Mouse (Mus musculus) spleen, postnatal 4 days (tissue): ENCODE results near the gene Chrng.
A peak's percentile ranks its signal among the peaks of the same experiment; 100 is the strongest.

ENCODE experiments used
- DNase-seq, 2 experiments: peaks; one replicate each; pipeline ENCODE4 v3.0.0; 2022; ENCODE audit warnings: low spot score in 2 of 2

The Chrng gene

DNA sequence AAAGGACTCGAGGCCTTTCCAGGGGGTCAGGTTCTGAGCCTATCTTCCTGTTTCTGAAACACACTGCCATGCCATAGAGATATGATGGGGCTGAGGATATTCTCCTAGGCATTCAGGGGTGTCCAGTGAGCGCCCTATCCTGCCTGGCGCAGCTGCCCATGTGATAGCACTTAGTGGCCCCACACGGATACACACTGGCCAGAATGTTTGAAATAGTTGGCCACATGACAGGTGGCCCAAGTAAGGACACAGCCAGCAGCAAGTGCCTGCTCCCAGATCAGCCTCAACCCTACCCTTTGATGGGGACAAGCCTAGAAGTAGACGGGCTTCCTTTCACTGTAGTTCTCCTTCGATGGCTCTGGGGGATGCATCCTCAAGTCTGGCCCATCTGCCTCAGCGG lies at the start of gene Chrng:
Gene Chrng (plus strand): TSS at position 193 of the 400 bp plus-strand sequence.
- no peak for DNase-seq

- DNase-seq: no peak
Measured at GRCm38 (mm10) chr1:87155531-87156198, 48.8 kb upstream of the Chrng start.

GRCm38 (mm10) chr1:87156199-87156587 lies 48.3 kb upstream of the Chrng start, which contains the start of gene Ecel1:
Gene Ecel1, minus strand, starts transcription at chr1:87156521.
- no peak for DNase-seq

DNA sequence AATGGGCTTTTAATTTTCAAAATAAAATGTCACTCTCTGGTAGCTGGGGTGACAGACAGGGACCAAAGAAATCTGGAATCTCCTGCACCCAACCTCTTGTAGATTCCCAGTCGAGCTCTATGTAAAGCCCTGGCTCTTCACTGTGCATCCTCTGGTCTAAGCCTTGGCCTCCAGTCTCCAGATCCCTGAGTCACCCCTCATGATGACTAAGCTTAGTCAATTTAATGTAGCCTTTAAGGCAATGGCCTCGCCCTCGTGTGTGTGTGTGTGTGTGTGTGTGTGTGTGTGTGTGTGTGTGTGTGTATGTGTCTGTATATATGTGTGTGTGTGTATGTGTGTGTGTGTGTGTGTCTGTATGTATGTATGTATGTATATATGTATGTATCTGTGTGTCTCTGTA lies 45.1 kb upstream of the Chrng start:
- DNase-seq: no peak

DNA sequence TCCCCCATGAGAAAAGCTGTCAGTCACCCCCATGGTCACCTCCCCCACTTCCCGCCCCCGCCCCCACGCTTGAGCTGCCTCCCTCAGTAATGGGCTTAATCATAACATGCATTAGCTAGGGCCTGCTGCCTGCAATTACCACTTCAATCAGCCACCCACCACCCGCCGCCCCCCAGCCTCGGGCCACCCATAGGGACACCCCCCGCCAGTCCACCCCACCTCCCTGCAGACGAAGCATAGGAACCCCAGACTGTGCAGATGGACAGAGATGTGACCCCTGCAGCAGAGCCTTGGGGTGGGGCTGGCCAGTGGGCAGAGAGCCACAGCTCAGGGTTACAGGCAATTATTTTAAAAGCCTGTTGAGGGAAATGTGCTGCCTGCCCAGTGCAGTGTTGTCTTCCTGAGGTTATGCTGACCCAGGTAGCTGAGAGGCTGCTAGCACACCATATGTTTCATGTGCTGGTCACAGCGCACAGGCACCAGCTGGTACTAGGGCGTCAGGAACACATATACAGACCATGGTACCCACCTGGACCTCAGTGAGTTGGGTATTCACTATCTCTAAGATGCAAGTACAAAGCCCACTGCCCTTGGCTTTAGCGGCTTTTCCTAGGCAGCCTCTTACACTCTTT lies 40.2 kb upstream of the Chrng start:
- DNase-seq: no peak

DNA sequence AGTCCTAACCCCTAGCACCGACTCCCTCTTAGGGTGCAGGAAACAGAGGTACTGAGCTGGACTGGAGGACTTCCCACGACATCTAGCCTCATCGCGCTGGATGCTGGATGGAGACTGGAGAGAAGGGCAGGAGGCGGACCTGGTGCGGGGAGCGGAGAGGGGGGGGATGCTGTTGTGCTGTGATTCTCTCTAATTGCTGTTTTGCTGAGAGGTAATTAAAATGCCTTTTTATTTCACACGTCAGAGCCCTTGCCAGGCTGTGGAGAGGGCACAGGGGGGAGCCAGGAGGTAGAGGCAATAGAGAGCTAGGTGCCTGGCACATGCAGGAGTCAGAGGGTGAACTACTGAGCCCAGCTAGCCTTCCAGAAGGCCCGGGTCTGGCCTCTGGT lies 39.7 kb upstream of the Chrng start:
- DNase-seq: no peak

GRCm38 (mm10) chr1:87170458-87170857 lies 34.0 kb upstream of the Chrng start:
- no peak for DNase-seq

DNA sequence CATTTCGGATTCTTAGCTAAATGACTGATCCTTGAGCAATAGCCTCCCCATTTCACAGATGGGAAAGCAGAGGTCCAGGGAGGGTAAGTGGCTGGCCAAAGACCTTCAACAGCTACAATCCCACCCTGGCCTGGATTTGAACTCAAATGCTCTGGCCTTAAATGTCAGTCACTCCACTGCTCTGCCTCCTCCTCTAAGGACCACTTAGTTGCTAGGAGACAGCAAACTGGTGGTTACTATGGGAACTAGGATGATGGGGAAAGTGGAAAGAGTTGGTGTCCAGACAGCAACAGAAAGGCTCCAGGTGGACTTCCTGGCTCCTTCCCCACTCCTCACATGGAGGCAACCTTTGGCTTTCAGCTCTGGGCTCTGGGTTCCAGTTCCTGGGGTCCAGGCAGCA lies 33.1 kb upstream of the Chrng start:
- no peak for DNase-seq

- DNase-seq: no peak
Measured at GRCm38 (mm10) chr1:87172316-87172715, 32.1 kb upstream of the Chrng start.

- peak; percentile 49 to 79 for DNase-seq
Measured at GRCm38 (mm10) chr1:87174006-87174955, 30.2 kb upstream of the Chrng start.

DNA sequence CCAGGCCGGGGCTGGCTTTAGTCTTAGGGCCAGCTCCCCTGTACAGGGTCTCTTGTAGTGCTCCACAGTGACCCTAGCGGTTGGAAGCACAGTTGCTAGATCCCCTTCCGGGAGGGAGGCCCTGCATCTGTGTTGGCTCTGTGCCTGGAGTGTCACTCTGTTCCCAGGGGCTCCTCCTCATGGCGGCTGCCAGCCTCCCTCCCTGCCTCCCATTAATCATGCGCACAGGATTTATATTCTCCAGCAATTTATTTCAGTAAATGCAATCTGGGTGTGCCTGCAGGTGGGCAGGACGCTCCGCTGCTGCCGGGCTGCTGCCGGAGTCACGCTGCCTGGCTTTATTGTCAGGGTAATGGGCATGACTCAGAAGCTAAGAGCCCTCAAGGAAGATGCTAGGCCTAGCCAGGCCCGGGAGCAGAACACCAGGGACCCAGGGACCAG lies 28.6 kb upstream of the Chrng start:
- no peak for DNase-seq

- no peak for DNase-seq
Measured at GRCm38 (mm10) chr1:87180896-87181295, 23.6 kb upstream of the Chrng start.

DNA sequence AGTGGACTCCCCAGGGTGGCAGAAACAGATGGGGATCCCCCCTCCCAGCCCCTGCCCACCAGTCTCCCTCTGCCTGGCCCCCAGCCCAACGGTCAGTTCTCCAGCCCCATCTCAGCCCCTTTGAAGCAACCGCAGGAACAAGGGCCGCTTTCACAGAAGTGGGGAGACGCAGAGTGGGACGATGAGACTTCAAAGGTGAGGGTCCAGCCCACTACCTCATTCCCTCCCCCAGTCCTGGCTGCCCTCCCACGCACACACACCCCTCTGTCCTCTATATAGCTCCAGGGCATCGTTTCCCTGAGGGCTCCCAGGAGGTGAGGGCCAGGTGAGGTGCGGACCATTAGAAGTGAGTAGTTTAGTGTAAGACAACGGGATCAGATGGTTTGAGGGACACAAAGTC lies 21.4 kb upstream of the Chrng start, which contains the start of gene Prss56:
Gene Prss56 (plus strand): TSS at position 301 of the 400 bp plus-strand sequence.
- no peak for DNase-seq

- DNase-seq: no peak
Measured at GRCm38 (mm10) chr1:87183998-87184750, 20.3 kb upstream of the Chrng start.

- DNase-seq: peak; percentile 51 to 84
Measured at GRCm38 (mm10) chr1:87184751-87185139, 19.7 kb upstream of the Chrng start.

DNA sequence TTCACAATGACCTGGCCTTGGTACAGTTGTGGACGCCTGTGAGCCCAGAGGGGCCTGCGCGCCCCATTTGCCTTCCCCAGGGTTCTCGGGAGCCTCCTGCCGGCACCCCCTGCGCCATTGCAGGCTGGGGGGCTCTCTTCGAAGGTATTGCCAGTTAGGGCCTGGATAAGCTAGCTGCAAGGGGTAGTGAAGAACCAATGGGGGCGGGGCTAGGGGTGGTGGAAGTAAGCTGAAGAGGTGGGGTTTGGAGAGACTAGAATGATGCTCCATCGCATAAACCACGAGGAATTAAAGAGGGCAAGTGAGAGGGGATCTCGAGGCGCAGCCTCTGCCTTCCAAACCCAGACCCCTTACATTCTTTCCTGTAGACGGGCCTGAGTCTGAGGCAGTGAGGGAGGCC lies 18.9 kb upstream of the Chrng start:
- DNase-seq: no peak

GRCm38 (mm10) chr1:87186261-87187036 lies 18.0 kb upstream of the Chrng start:
- DNase-seq: no peak

GRCm38 (mm10) chr1:87187037-87187355 lies 17.5 kb upstream of the Chrng start:
- peak; percentile 41 to 81 for DNase-seq

DNA sequence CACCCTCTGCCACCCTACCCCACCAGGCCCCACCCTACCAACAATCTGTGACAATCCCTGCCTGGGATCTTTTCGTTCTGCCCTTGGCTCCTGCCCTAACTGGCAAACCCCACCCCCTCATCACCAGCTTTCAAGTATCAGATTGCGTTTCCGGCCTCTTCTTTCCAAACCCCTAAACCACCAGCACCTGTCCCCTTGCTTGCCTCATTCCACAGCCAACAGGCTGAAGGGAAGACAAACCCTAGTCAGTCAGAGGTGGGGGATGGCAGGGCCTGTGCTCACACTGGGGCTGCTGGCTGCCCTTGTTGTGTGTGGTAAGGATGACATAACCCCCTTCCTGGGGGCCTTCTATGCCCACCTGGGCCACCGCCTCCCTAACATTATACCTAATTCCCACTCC lies 14.0 kb upstream of the Chrng start, which contains the start of gene Chrnd:
Gene Chrnd (plus strand): TSS at position 179 of the 400 bp plus-strand sequence.
- DNase-seq: no peak

DNA sequence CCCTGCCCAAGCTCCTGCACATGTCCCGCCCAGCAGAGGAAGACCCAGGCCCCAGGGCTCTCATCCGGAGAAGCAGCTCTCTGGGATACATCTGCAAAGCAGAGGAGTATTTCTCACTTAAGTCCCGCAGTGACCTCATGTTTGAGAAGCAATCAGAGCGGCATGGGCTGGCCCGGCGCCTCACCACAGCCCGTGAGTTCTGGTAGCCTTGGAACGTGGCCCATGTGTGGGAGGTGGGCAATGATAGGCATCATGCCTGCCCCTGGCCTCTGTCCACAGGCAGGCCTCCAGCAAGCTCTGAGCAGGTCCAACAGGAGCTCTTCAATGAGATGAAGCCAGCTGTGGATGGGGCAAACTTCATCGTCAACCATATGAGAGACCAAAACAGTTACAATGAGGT lies 7.2 kb upstream of the Chrng start:
- DNase-seq: no peak
